Mouse (Mus musculus) ES-CJ7 (cell line): ENCODE measurements at regions not wholly inside any gene's neighbourhood (a gene's known extent, or its start where the extent isn't known, plus 50 kb on each side); places are given as distances from the start of the nearest gene placed in this dataset.

Source experiments
- DNase-seq: peaks from one replicate; pipeline ENCODE4 v3.0.0; 2011; ENCODE audit warnings: low read depth, low spot score

GRCm38 (mm10) chr7:65772845-65773244, 81.9 kb downstream of the Tm2d3 start:
- DNase-seq, result peak; percentile 25

- no peak for DNase-seq
These were observed 83.0 kb downstream of the Tm2d3 start for GRCm38 (mm10) chr7:65773948-65774347.

GRCm38 (mm10) chr7:65774388-65775015, 83.5 kb downstream of the Tm2d3 start:
- no peak for DNase-seq

- no peak for DNase-seq
These were observed 84.0 kb downstream of the Tm2d3 start for GRCm38 (mm10) chr7:65775016-65775415.

- DNase-seq, result peak; percentile 52
These were observed 81.7 kb upstream of the Pcsk6 start for GRCm38 (mm10) chr7:65779716-65780372.

- no peak for DNase-seq
These were observed 80.8 kb upstream of the Pcsk6 start for GRCm38 (mm10) chr7:65780578-65781370.

- DNase-seq, result no peak
These were observed 79.5 kb upstream of the Pcsk6 start for GRCm38 (mm10) chr7:65782024-65782423.

- DNase-seq, result no peak
These were observed 77.8 kb upstream of the Pcsk6 start for GRCm38 (mm10) chr7:65783773-65784172.

GRCm38 (mm10) chr7:65786916-65787315, 74.6 kb upstream of the Pcsk6 start:
- peak; percentile 58 for DNase-seq

- DNase-seq, result no peak
These were observed 73.7 kb upstream of the Pcsk6 start for GRCm38 (mm10) chr7:65787849-65788248.

GRCm38 (mm10) chr7:65790264-65790663, 71.3 kb upstream of the Pcsk6 start:
- no peak for DNase-seq

- no peak for DNase-seq
These were observed 69.2 kb upstream of the Pcsk6 start for GRCm38 (mm10) chr7:65792187-65792823.

GRCm38 (mm10) chr7:65802306-65802705, 59.2 kb upstream of the Pcsk6 start:
- DNase-seq, result no peak

GRCm38 (mm10) chr7:65802806-65803205, 58.7 kb upstream of the Pcsk6 start:
- DNase-seq, result no peak

- DNase-seq, result no peak
These were observed 57.9 kb upstream of the Pcsk6 start for GRCm38 (mm10) chr7:65803422-65804303.
